Mouse (Mus musculus): ENCODE results near the gene Fam78a. TPM values are rescaled to one million over a fixed set of nuclear protein-coding genes. Genes with fewer than 3 reads are reported as not detected.

Fam78a gene
- total RNA-seq, 1 experiment, result 4.1 TPM

- no peak for TF ChIP-seq ZC3H11A (IDR thresholded peaks at IDR 0.05; ENCODE audit: borderline replicate concordance, low read depth, low read length)
- TF ChIP-seq CHD2 (IDR thresholded peaks at IDR 0.05; ENCODE audit: low read depth, low read length), result no peak
- no peak for TF ChIP-seq HCFC1 (IDR thresholded peaks at IDR 0.05; ENCODE audit: borderline replicate concordance, insufficient read depth, low read length)
- TF ChIP-seq MAFK (IDR thresholded peaks at IDR 0.05; ENCODE audit: insufficient read depth, low read depth, low read length), result no peak
- no peak for TF ChIP-seq ZNF384 (IDR thresholded peaks at IDR 0.05; ENCODE audit: low read depth, low read length)
- Histone ChIP-seq H3K36me3 (ENCODE audit: control insufficient read depth, insufficient read depth, low read length, poor library complexity, severe bottlenecking) (no peaks in the 10 kb centered on the region), H3K4me3 (ENCODE audit: insufficient read depth in 1 of 2, low read depth in 1 of 2, low read length in 2 of 2, poor library complexity in 1 of 2, severe bottlenecking in 1 of 2) (peak overlapping the region in 1 of 2 experiments; percentile 24; a peak in 2 of 4 replicates), H3K9ac (ENCODE audit: insufficient read depth, low read depth, low read length, poor library complexity, severe bottlenecking) (no peak overlapping the region; the same call in 1 of the 2 replicates), H3K4me1 (ENCODE audit: control insufficient read depth in 2 of 2, insufficient read depth in 2 of 2, low read length in 2 of 2, poor library complexity in 1 of 2) (peaks cover 7 to 20% of the 10 kb centered on the region in 2 experiments), H3K9me3 (ENCODE audit: control insufficient read depth, insufficient read depth, low read depth, low read length) (no peaks in the 10 kb centered on the region), H3K27ac (ENCODE audit: insufficient read depth, low read depth, low read length, poor library complexity, severe bottlenecking) (no peak overlapping the region)
- no peak for DNase-seq (ENCODE audit: low read depth, low spot score)
- in situ Hi-C loops (cut with MboI; ENCODE audit: low sequenced_read_pairs in 2 of 2, unreplicated experiment in 2 of 2), result no loop called here
Observed at GRCm38 (mm10) chr2:32068811-32069607, 15.6 kb downstream of the Fam78a start.

- DNase-seq (ENCODE audit: low read depth, low spot score), result no peak
- in situ Hi-C loops (cut with MboI; ENCODE audit: low sequenced_read_pairs in 2 of 2, unreplicated experiment in 2 of 2), result no loop called here
- Histone ChIP-seq H3K9me3 (ENCODE audit: control insufficient read depth, insufficient read depth, low read depth, low read length) (no peaks in the 10 kb centered on the region), H3K4me1 (ENCODE audit: control insufficient read depth in 2 of 2, insufficient read depth in 2 of 2, low read length in 2 of 2, poor library complexity in 1 of 2) (peaks cover 0 to 8% of the 10 kb centered on the region in 2 experiments; a peak in 2 of 4 replicates), H3K9ac (ENCODE audit: insufficient read depth, low read depth, low read length, poor library complexity, severe bottlenecking) (no peak overlapping the region), H3K27ac (ENCODE audit: insufficient read depth, low read depth, low read length, poor library complexity, severe bottlenecking) (no peak overlapping the region), H3K36me3 (ENCODE audit: control insufficient read depth, insufficient read depth, low read length, poor library complexity, severe bottlenecking) (no peaks in the 10 kb centered on the region), H3K4me3 (ENCODE audit: insufficient read depth in 1 of 2, low read depth in 1 of 2, low read length in 2 of 2, poor library complexity in 1 of 2, severe bottlenecking in 1 of 2) (no peak overlapping the region)
- TF ChIP-seq ZC3H11A (IDR thresholded peaks at IDR 0.05; ENCODE audit: borderline replicate concordance, low read depth, low read length) (no peak), ZNF384 (IDR thresholded peaks at IDR 0.05; ENCODE audit: low read depth, low read length) (no peak), HCFC1 (IDR thresholded peaks at IDR 0.05; ENCODE audit: borderline replicate concordance, insufficient read depth, low read length) (no peak), CHD2 (IDR thresholded peaks at IDR 0.05; ENCODE audit: low read depth, low read length) (no peak), MAFK (IDR thresholded peaks at IDR 0.05; ENCODE audit: insufficient read depth, low read depth, low read length) (no peak)
Observed at GRCm38 (mm10) chr2:32066005-32066404, 18.7 kb downstream of the Fam78a start.

- Histone ChIP-seq H3K4me3 (ENCODE audit: insufficient read depth in 1 of 2, low read depth in 1 of 2, low read length in 2 of 2, poor library complexity in 1 of 2, severe bottlenecking in 1 of 2) (no peak overlapping the region), H3K9ac (ENCODE audit: insufficient read depth, low read depth, low read length, poor library complexity, severe bottlenecking) (no peak overlapping the region), H3K36me3 (ENCODE audit: control insufficient read depth, insufficient read depth, low read length, poor library complexity, severe bottlenecking) (no peaks in the 10 kb centered on the region), H3K9me3 (ENCODE audit: control insufficient read depth, insufficient read depth, low read depth, low read length) (no peaks in the 10 kb centered on the region), H3K27ac (ENCODE audit: insufficient read depth, low read depth, low read length, poor library complexity, severe bottlenecking) (no peak overlapping the region), H3K4me1 (ENCODE audit: control insufficient read depth in 2 of 2, insufficient read depth in 2 of 2, low read length in 2 of 2, poor library complexity in 1 of 2) (peaks cover 0 to 8% of the 10 kb centered on the region in 2 experiments; a peak in 2 of 4 replicates)
- DNase-seq (ENCODE audit: low read depth, low spot score), result no peak
- TF ChIP-seq ZNF384 (IDR thresholded peaks at IDR 0.05; ENCODE audit: low read depth, low read length), result no peak
- TF ChIP-seq ZC3H11A (IDR thresholded peaks at IDR 0.05; ENCODE audit: borderline replicate concordance, low read depth, low read length), result no peak
- no peak for TF ChIP-seq HCFC1 (IDR thresholded peaks at IDR 0.05; ENCODE audit: borderline replicate concordance, insufficient read depth, low read length)
- TF ChIP-seq MAFK (IDR thresholded peaks at IDR 0.05; ENCODE audit: insufficient read depth, low read depth, low read length), result no peak
- no peak for TF ChIP-seq CHD2 (IDR thresholded peaks at IDR 0.05; ENCODE audit: low read depth, low read length)
- in situ Hi-C loops (cut with MboI; ENCODE audit: low sequenced_read_pairs in 2 of 2, unreplicated experiment in 2 of 2), result no loop called here
Observed at GRCm38 (mm10) chr2:32065371-32065791, 19.3 kb downstream of the Fam78a start.

- Histone ChIP-seq H3K9ac (ENCODE audit: insufficient read depth, low read depth, low read length, poor library complexity, severe bottlenecking) (no peak overlapping the region), H3K4me3 (ENCODE audit: insufficient read depth in 1 of 2, low read depth in 1 of 2, low read length in 2 of 2, poor library complexity in 1 of 2, severe bottlenecking in 1 of 2) (no peak overlapping the region), H3K9me3 (ENCODE audit: control insufficient read depth, insufficient read depth, low read depth, low read length) (no peaks in the 10 kb centered on the region), H3K4me1 (ENCODE audit: control insufficient read depth in 2 of 2, insufficient read depth in 2 of 2, low read length in 2 of 2, poor library complexity in 1 of 2) (peaks cover 0 to 8% of the 10 kb centered on the region in 2 experiments; a peak in 2 of 4 replicates), H3K27ac (ENCODE audit: insufficient read depth, low read depth, low read length, poor library complexity, severe bottlenecking) (no peak overlapping the region), H3K36me3 (ENCODE audit: control insufficient read depth, insufficient read depth, low read length, poor library complexity, severe bottlenecking) (no peaks in the 10 kb centered on the region)
- no peak for DNase-seq (ENCODE audit: low read depth, low spot score)
- in situ Hi-C loops (cut with MboI; ENCODE audit: low sequenced_read_pairs in 2 of 2, unreplicated experiment in 2 of 2), result no loop called here
- TF ChIP-seq CHD2 (IDR thresholded peaks at IDR 0.05; ENCODE audit: low read depth, low read length) (no peak), ZNF384 (IDR thresholded peaks at IDR 0.05; ENCODE audit: low read depth, low read length) (no peak), MAFK (IDR thresholded peaks at IDR 0.05; ENCODE audit: insufficient read depth, low read depth, low read length) (no peak), ZC3H11A (IDR thresholded peaks at IDR 0.05; ENCODE audit: borderline replicate concordance, low read depth, low read length) (no peak), HCFC1 (IDR thresholded peaks at IDR 0.05; ENCODE audit: borderline replicate concordance, insufficient read depth, low read length) (no peak)
Observed at GRCm38 (mm10) chr2:32064913-32065312, 19.7 kb downstream of the Fam78a start.

Data from ES-E14 (cell line).